Mouse (Mus musculus) gonadal fat pad, adult 2 months (tissue): ENCODE measurements around the gene Arl4d. TPM values are rescaled to one million over a fixed set of nuclear protein-coding genes. Genes with fewer than 3 reads are reported as not detected.
"Not testable (repeated sequence)": the region's sequence is repeated elsewhere in the genome, so short reads cannot be mapped to it uniquely, and the experiment has no call there.

ENCODE experiments used
- DNase-seq: peaks from one replicate; pipeline ENCODE4 v3.0.0-alpha.2; 2012; ENCODE audit warnings: low read depth
- polyA plus RNA-seq: library from polyadenylated mRNA; depleted of rRNA; stranded (reverse); fragments of >200 nt; gene quantifications from 2 replicates; pipeline ENCODE4 v1.2.3, GENCODE M21; 2012

Arl4d gene
- polyA plus RNA-seq, 1 experiment: 18.8 TPM

DNA sequence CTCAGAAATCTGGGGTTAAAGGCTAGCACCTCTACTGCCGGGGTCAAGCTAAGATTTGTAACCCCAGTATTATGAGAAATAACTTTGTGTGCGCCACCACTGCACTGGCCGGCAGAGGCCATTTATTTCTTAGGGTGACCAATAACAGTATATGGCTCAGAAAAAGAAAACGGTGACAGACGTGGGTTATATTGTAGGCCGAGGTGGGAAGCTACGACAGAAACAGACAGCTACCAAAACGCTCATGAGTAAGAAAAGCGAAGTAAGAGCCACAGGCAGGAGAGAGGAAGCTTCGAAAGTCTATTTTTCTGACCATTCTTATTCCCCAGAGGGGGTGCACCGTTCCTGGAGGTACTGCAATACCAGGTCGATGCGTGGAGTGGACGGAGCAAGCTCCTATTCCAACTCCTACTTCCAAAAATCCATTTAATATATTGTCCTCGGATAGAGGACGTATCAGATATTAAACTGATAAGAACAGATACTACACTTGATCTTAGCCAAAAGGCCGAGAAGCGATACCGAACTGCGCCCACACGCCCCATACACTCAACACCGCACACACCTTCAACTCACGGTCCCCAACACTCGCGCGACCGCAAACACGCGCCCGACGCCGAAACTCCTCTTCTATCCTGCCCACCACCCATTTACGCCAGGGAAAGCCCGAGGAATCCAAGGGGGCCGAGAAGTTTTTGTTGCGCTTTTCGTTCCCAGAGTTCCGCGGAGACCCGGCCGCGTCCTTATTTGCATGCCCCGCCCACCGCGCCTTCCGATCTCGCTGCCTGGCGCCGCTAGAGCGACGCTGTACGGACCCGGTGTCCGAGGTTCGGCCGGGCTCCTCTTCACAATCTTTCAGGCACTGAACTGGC lies 19.7 kb upstream of the Arl4d start:
- DNase-seq: not testable (repeated sequence)

DNA sequence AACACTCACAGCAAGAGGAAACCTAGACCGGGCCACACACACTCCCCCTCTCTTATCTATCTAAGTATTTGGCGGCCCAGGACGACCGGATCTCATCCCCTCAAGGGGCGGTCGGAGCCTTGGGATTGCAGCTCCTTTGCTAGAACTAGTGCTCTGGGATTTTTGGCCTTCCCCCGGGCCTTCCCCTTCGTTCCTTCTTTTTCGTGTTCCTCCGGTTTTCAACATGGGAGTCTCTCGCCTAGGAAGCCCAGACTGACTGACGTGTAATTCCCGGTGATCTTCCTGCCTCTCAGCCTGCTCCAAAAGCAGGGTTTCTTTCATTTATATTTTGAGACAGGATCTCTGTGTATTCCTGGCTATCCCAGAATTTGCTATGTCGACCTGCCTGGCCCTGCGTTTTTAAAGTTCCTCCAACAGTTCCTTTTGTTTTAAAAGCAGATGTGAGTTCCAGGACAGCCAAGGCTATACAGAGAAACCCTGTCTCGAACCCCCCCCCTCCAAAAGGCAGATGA lies 19.0 kb upstream of the Arl4d start:
- DNase-seq: not testable (repeated sequence)

DNA sequence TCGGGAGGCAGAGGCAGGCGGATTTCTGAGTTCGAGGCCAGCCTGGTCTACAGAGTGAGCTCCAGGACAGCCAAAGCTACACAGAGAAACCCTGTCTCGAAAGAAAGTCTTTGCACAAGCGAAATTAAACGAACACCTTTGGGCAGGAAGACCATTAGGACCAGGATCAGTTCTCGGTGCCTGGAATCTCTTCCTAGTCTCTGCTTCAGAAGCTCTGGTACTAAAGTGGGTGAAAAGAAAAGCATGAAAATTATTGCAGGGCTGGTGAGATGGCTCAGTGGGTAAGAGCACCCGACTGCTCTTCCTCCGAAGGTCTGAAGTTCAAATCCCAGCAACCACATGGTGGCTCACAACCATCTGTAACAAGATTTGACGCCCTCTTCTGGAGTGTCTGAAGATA lies 18.2 kb upstream of the Arl4d start:
- not testable (repeated sequence) for DNase-seq

DNA sequence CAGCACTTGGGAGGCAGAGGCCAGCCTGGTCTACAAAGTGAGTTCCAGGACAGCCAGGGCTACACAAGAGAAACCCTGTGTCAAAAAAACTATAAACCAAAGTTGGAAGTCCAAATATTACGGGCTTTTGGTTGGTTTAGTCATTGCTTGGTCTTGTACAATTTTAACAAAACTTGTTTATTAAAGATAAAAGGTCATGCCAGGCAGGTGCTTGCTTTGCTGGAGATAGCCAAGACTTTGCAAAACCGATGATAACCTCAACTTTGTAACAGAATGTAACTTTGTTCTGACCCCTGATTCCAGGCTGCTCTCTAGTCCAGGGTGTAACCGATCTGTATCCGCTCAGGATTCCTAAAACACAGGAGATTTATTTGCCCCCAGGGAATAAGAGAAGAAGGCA lies 9.0 kb upstream of the Arl4d start:
- no peak for DNase-seq

DNA sequence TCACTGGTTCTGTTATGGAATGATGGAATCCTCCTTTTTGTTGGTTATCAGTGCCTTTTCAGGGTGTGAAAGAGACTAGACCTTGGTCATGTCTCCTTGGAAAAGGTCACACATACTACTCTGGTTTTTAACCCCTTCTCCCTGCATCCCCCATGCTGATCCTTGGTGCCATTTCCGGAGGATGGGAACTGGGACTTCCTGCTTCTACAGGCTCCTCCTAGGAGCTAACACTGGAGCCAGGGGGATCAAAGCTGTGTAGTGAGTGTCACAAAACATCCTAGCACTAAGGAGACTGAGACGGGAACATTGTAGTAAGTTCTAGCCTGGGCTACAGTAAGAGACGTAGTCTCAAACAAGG lies 7.8 kb upstream of the Arl4d start:
- DNase-seq: no peak

DNA sequence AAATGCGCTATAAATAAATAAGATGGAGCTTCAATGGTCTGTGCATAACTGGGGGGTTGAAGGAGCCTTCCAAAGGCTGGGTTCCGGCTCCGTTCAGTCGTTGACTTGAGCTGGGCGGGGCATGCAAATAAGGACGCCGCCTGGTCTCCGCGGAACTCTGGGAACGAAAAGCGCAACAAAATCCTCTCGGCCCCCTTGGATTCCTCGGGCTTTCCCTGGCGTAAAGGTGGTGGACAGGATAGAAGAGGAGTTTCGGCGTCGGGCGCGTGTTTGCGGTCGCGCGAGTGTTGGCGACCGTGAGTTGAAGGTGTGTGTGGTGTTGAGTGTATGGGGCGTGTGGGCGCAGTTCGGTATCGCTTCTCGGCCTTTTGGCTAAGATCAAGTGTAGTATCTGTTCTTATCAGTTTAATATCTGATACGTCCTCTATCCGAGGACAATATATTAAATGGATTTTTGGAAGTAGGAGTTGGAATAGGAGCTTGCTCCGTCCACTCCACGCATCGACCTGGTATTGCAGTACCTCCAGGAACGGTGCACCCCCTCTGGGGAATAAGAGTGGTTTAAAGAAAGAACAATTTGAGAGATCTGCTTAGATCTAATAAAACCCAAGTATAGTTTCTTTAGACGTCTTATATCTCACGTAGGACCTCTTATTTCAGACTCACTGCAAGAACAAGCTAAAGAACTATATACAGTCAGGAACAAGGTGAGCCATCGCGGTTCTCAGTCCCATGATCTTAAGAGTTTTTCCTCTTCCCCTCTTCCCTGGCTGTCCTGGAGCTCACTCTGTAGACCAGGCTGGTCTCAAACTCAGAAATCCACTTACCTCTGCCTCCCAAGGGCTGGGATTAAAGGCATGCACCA lies 7.2 kb upstream of the Arl4d start:
- peak; percentile 61 for DNase-seq

DNA sequence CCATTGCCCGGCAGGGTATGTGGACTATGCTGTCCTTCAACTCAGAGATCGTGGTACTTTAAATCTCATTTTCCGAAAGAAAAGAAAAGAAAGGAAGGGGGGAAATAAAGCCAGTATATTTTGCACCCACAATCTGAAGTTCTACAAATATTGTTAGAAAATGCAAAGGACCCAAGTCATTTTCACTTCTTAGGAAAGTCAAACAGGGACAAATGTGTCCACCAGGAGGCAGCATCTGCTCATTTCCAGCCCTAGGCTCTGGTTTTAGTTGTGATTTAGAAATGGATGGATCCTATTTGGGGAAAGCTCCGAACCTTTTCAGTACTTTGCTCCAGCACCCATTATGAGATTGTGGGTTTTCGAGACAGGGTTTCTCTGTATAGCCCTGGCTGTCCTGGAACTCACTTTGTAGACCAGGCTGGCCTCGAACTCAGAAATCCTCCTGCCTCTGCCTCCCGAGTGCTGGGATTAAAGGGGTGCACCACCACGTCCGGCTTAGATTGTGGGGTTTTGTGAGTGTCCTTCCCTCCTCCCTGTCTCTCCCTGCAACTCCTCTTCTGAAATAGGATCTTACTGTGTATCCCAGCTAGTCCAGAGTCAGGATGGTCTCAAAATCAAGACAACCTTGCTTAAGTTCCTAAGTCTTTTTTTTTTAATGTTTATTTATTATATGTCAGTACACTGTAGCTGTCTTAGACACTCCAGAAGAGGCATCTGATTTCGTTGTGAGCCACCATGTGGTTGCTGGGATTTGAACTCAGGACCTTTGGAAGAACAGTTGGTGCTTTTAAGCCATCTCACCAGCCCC lies 6.4 kb upstream of the Arl4d start:
- DNase-seq: no peak

DNA sequence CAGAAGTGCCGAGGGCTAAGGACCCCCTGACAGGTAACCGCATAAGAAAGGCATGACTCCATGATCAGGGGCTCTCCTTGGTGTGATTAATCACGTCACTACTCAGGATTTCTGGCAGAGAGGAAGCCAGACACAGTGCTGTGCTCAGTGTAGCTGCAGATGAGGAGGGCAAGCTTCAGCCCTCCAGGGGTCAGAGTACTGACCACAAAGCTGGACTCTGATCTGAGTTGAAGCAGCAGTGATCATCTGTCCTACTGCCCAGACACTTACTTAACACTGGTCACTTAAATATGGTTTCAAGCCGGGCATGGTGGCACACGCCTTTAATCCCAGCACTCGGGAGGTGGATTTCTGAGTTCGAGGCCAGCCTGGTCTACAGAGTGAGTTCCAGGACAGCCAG lies 4.2 kb upstream of the Arl4d start:
- DNase-seq: no peak

DNA sequence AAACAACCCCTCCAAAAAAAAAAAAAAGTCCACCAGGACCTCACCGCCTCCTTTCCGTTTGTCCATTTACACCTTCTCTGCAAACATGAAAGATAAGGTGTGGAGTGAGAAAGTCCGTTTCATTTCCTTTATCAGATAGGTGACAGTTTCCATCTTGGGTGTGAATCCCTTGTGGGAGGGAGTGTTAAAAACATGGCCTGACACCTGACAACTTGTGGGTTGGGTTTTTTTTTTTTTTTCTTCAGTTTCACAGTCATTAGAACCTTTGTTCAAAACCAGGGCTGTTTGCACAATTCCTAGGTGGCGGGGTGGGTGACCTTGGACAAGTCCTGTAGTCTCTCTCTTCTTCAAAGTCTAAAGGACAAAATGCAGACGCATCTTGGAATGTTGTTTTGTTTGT lies 3.6 kb upstream of the Arl4d start:
- DNase-seq: no peak

DNA sequence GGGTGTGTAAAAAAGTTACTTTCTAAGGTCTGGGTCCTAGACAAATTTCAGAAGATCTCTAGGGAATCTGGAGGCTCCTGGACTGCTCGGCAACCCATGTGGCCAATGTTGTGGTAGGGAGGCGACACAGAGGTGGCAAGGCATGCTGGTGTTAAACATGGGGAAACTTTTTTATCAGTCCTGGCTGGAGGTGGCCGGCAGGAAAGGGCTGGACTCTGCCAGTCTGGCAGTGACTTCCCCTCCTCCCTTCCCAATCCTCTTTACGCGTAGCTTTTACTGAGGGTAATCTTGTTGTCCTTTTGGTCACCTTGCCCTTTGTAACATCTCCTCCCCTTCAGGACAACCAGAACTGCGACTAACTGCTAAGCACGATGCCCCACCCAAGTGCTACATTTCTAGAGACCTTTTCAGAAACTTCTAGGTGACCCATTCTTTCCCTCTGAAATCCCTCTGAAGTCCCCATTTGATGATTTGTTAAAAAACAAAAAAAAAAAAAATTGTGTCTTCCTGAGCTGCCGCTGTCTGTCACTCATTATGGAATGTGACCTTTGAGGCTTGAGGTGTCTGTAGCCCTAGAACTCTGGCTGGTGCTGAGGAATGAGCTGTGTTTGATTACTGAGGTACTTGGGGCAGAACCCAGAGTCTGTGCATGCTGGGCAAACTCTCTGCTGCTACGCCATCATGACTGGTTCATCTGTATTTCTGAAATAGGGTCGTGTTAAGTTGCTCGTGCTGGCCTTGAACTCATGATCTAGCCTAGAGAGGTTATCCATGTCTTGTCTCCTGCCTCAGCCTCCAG lies 1.9 kb upstream of the Arl4d start:
- no peak for DNase-seq

DNA sequence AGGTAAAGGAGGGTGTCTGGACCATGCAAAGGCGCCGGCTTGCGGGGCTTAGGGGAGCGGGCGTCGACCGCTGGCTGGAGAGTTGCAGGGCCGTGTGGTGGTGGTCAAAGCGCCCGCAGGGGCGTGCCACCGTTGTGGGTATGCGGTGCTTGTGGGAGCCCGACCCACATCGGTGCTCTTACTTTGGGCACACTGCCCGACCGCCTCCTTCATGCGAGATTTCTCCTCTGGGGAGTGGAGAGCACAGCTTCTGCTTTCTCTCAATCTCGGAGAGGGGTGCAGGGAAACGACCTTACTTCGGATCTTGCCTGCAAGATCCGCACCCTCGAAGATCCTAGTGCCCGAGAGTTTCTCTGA lies 273 bp downstream of the Arl4d start:
- no peak for DNase-seq

DNA sequence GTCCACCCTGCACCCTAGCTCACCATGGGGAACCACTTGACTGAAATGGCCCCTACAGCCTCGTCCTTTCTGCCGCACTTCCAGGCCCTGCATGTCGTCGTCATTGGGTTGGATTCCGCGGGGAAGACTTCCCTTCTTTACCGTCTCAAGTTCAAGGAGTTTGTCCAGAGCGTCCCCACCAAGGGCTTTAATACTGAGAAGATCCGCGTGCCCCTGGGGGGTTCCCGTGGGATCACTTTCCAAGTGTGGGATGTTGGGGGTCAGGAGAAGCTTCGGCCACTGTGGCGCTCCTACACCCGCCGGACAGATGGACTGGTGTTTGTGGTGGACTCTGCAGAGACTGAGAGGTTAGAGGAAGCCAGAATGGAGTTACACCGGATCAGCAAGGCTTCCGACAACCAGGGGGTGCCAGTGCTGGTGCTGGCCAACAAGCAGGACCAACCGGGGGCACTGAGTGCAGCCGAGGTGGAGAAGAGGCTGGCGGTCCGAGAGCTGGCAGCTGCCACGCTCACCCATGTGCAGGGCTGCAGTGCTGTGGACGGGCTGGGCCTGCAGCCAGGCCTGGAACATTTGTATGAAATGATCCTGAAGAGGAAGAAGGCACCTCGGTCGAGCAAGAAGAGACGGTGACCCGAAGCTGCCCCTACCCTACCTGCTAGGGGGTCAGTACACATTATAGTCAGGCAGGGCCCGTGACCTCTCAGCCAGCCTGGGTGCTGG lies 1.4 kb downstream of the Arl4d start:
- no peak for DNase-seq

DNA sequence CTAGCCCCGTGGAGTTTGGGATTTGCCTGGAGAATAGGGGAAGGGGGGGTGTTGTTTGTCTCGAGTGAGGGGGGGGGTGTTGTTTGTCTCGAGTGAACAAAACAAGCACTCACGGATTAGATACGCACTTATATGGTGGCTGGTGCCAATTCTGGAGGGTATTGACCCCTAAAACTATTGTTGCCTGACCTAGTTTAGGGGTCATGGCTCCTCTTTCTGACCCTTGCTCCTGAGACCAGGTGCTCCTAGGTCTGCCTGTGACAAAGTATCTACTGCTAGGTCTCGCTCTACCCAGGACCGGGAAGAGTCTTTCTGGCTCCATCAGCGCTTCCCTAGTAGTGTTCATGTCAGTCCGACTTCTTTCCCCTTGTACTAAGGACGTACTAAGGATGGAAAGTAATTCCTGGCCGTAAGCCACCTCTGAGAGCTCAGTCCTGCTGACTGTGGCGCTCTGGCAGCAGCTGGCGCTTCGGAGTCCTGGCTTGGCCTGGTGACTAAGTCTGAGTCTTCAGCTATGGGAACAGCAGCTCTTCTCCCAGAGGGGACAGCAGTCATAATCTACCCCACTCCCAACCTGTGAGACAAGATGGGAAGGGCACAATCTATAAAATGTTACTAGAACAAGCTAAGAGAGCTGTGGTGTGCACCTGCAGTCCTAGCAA lies 2.7 kb downstream of the Arl4d start:
- no peak for DNase-seq

DNA sequence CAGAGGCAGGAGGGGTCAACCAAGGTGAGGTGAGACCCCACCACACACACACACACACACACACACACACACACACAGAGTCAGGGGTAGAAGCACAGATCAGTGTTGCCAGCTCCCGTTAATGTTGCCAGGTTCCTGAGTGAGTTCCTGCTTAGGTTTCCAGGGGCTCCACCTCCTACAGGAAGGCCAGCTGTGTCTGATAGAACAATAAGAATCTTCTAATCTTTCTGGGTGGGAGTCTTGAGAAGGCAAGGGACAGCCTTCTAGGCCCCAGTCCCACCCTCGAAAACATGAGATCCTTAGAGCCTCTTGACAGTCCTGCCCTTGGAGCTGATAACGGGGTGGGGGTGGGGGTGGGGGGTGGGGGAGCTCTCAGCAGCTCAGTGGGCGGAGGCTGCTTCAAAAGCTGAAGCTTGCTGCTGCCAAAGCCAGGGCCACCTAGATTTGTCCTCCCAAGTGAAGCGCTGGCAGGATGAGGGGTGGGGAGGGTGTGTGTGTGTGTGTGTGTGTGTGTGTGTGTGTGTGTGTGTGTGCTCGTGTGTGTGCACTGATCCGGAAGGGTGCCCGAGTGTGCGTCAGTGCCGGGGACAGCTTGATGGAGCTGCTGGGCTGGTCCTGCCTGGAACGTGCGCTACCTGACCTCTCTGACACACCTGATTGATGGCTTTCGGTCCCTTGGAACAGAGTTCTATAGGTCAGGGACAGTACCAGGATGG lies 3.4 kb downstream of the Arl4d start:
- no peak for DNase-seq

DNA sequence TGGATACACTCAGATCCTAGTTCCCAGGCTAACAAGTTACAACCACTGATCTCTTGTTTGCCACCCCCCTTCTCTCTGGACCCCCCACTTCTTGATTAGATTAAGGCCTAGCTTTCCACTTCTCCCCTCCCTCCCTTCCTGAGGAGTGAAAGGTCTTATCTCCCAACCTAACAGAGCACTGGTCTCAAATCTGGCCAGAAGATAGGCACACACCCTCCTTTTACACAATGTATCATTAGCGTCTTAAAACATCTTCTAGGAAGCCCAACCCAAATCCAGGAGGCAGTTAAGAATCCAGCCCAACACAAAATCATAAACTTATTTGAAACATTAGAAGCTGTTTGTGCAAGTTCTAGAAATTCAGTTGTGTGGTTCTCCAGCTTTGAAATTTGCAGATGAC lies 5.0 kb downstream of the Arl4d start:
- DNase-seq: no peak

DNA sequence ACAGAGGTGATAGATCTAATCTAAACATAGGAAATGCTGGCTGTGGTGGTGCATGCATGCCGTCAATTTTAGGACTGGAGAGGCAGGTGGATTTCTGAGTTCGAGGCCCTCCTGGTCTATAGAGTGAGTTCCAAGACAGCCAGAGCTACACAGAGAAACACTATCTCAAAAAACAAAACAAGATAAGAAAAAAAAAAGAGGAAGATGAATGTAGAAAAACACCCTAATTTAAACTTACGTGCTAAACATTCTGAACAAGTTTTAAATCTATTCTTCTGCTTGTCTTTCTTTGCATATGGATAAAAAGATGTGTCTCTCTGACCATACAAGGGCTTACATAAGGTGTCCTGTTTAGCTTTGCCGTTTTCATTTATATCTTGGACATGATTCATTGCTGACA lies 5.9 kb downstream of the Arl4d start:
- DNase-seq: no peak

DNA sequence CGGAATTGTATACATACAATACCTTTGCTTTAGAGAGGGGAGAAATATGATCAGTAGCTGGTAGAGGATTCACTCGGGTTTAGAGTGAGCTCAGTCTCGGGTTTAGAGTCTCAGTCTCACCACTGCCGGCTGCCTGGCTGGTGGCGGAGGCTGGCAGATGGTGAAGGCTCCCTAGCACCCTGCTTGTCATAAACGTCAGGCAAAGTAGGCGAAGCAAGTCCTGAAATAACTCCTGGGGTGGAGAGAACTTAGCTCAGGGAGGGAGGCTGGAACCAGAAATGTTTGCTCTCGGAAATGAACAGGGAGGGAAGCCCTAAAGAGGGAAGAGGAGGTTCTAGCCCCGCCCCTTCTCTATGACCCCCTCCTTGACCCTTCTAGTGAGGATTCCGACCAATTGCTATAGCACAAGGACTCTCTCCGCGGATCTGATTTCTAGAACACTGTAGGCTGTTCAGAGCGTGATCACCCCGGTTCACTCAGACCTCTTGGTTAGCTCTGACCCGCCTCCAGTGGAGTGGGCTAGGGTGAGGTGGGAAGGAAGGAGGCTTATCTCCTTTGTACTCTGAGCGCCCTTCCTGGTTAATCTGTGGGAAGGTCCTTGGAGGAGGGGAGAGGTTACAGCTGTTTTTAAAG lies 7.8 kb downstream of the Arl4d start:
- no peak for DNase-seq

DNA sequence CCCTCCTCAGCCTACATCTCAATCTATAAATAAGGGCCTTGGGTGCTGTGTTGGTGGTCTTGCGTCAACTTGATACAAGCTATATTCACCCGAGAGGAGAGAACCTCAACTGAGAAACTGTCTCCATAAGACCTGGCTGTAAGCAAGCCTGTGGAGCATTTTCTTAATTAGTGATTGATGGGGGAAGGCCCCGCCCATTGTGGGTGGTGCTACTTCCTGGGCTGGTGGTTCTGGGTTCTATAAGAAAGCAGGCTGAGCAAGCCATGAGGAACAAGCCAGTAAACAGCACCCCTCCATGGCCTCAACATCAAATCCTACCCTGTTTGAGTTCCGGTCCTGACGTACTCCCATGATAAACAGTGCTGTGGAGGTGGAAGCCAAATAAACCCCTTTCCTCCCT lies 8.8 kb downstream of the Arl4d start:
- DNase-seq: no peak

DNA sequence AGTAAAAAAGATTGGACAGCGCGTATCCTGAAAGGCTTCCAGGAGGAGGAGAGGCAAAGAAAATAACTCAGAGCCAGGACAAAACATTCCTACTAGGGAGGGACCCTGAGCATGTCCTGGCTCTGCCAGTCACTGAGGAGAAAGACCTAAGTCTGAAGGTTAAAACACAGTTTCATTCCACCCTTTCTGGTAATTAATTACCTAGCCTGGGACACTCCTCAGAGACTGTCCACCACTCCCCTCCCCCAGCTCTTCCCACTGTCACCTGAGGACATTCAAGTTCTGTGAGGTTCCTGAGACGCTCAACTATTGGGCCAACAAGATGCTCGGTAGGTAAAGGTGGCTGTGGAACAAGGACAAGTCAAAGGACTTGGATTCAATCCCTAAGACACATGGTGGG lies 10.0 kb downstream of the Arl4d start:
- no peak for DNase-seq
